Mouse (Mus musculus) E14TG2a.4 (cell line): ENCODE measurements around the gene Tbc1d17.

ENCODE experiments used
- CTCF ChIP-seq: conservative IDR thresholded peaks from 2 replicates; pipeline ENCODE4 v1.5.1; 2014; ENCODE audit warnings: low read length
- NANOG ChIP-seq: IDR thresholded peaks from 2 replicates; pipeline ENCODE4 v1.6.1; 2014; ENCODE audit warnings: borderline replicate concordance, low read length, mixed read lengths

GRCm38 (mm10) chr7:44864595-44865542, 16.0 kb upstream of the Tbc1d17 start:
- no peak for TF ChIP-seq CTCF
- no peak for TF ChIP-seq NANOG
